Comparison of ENCODE assay signal across 27 mouse cellular contexts in genomic region chr3:88299172-88299571, GRCm38 (mm10). TPM values are rescaled to one million over a fixed set of nuclear protein-coding genes. Genes with fewer than 3 reads are reported as not detected.
DNase-seq lines count a peak whose midpoint lies in the region; ATAC-seq and TF ChIP-seq lines count a peak whose summit lies in the region.
"Had no signal": no experiment of that assay in that cellular context is flagged by ENCODE, and none has a peak within 500 bp of the region (broad histone marks: within the 10 kb centered on the region; RNA-seq: fewer than 3 reads in every experiment).

No protein-coding gene starts in this region.

- 97% methylated on average over 1 of the region's 1 CpGs for WGBS in hindbrain, embryonic 10.5 days
- WGBS in hindbrain, postnatal 0 days, result 90% methylated on average over 1 of the region's 1 CpGs
- 94% methylated on average over 1 of the region's 1 CpGs for WGBS in midbrain, embryonic 13.5 days
- WGBS in midbrain, postnatal 0 days, result 96% methylated on average over 1 of the region's 1 CpGs
- 17% methylated on average over 1 of the region's 1 CpGs for WGBS in liver, embryonic 15.5 days (ENCODE audit: insufficient replicate concordance)

- H3K9ac ChIP-seq in hindbrain, postnatal 0 days (replicated peaks; ENCODE audit: low read length), result no peak overlapping the region
- H3K9ac ChIP-seq in midbrain, embryonic 13.5 days (replicated peaks), result no peak overlapping the region
- no peak overlapping the region for H3K9ac ChIP-seq in midbrain, postnatal 0 days (replicated peaks; ENCODE audit: low read length, poor library complexity, severe bottlenecking)
- peak overlapping the region; percentile 18; the same call in 1 of the 2 replicates for H3K9ac ChIP-seq in MEL (ENCODE audit: control insufficient read depth, low read depth, low read length, poor library complexity, severe bottlenecking)
- no peak overlapping the region for H3K9ac ChIP-seq in liver, embryonic 15.5 days

- no peak for TF ChIP-seq RAD21 in MEL (IDR thresholded peaks at IDR 0.05; ENCODE audit: low read depth, low read length)

- no peaks in the 10 kb centered on the region for H3K27me3 ChIP-seq in hindbrain, embryonic 10.5 days (ENCODE audit: insufficient read depth, poor library complexity, severe bottlenecking)
- no peaks in the 10 kb centered on the region for H3K27me3 ChIP-seq in hindbrain, postnatal 0 days (ENCODE audit: insufficient read depth, low read length)
- H3K27me3 ChIP-seq in midbrain, embryonic 13.5 days, result no peaks in the 10 kb centered on the region
- H3K27me3 ChIP-seq in midbrain, postnatal 0 days (ENCODE audit: insufficient read depth, low read length), result no peaks in the 10 kb centered on the region
- H3K27me3 ChIP-seq in MEL (ENCODE audit: control insufficient read depth in 1 of 2, insufficient read depth in 2 of 2, low read length in 2 of 2), result no peaks in the 10 kb centered on the region
- H3K27me3 ChIP-seq in liver, embryonic 15.5 days, result no peaks in the 10 kb centered on the region
- H3K27me3 ChIP-seq: heart, embryonic 12.5 days had no signal

- H3K79me2 ChIP-seq in MEL (ENCODE audit: control insufficient read depth, insufficient read depth, low read length, poor library complexity), result peaks cover 42% of the 10 kb centered on the region

- no peak for DNase-seq in hindbrain, embryonic 10.5 days (ENCODE audit: low spot score)
- no peak for DNase-seq in hindbrain, postnatal 0 days (ENCODE audit: low spot score)
- no peak for DNase-seq in midbrain, postnatal 0 days (ENCODE audit: low spot score)
- peak; percentile 51 for DNase-seq in MEL (ENCODE audit: low read depth, low spot score)
- DNase-seq in right cerebral cortex, postnatal 4 days, result no peak
- DNase-seq: adrenal gland, adult 2 months; cerebellum, adult 2 months; cerebellum, postnatal 36 days; embryo, embryonic 11 days; forebrain, postnatal 0 days; gastrocnemius, postnatal 25 days; heart, adult 18-20 months; heart, postnatal 14 days; kidney, postnatal 25 days; right cerebral cortex, postnatal 14 days; spleen, adult 18-20 months had no signal

- H3K4me2 ChIP-seq in hindbrain, postnatal 0 days (ENCODE audit: low read depth, low read length), result no peak overlapping the region
- peak overlapping the region; percentile 93; the same call in 1 of the 2 replicates for H3K4me2 ChIP-seq in midbrain, embryonic 13.5 days (replicated peaks)
- H3K4me2 ChIP-seq in midbrain, postnatal 0 days (ENCODE audit: low read depth, low read length, poor library complexity, severe bottlenecking), result no peak overlapping the region
- H3K4me2 ChIP-seq in liver, embryonic 15.5 days, result peak overlapping the region; percentile 77; the same call in 1 of the 2 replicates

- no peak for TF ChIP-seq CTCF in hindbrain, postnatal 0 days (IDR thresholded peaks at IDR 0.05; ENCODE audit: low read depth)
- no peak for TF ChIP-seq CTCF in midbrain, postnatal 0 days (IDR thresholded peaks at IDR 0.05)
- no peak for TF ChIP-seq CTCF in MEL (IDR thresholded peaks at IDR 0.05 in 2 of 3, conservative IDR thresholded peaks at IDR 0.05 in 1 of 3; ENCODE audit: control insufficient read depth in 1 of 3, insufficient read depth in 1 of 3, low read depth in 2 of 3, low read length in 3 of 3, poor library complexity in 1 of 3, severe bottlenecking in 1 of 3)

- H3K4me1 ChIP-seq in hindbrain, embryonic 10.5 days (replicated peaks), result peaks cover 23% of the 10 kb centered on the region
- peaks cover 7% of the 10 kb centered on the region for H3K4me1 ChIP-seq in hindbrain, postnatal 0 days (ENCODE audit: insufficient read depth, low read length)
- peaks cover 26% of the 10 kb centered on the region for H3K4me1 ChIP-seq in midbrain, embryonic 13.5 days (replicated peaks)
- 0 out of 2 replicates have a peak, but pooled peaks cover 6% of the 10 kb centered on the region for H3K4me1 ChIP-seq in midbrain, postnatal 0 days (ENCODE audit: insufficient read depth, low read length)
- peaks cover 7 to 11% of the 10 kb centered on the region in 2 experiments for H3K4me1 ChIP-seq in MEL (ENCODE audit: control insufficient read depth in 1 of 2, insufficient read depth in 2 of 2, low read length in 2 of 2)
- H3K4me1 ChIP-seq in liver, embryonic 15.5 days (replicated peaks), result peaks cover 28% of the 10 kb centered on the region

- 0 out of 2 replicates have a peak overlapping the region, but pooled peaks have one; percentile 80 for H3K4me3 ChIP-seq in hindbrain, embryonic 10.5 days
- no peak overlapping the region for H3K4me3 ChIP-seq in hindbrain, postnatal 0 days (ENCODE audit: low read length)
- H3K4me3 ChIP-seq in midbrain, embryonic 13.5 days (replicated peaks), result no peak overlapping the region
- H3K4me3 ChIP-seq in midbrain, postnatal 0 days (ENCODE audit: low read depth, low read length), result no peak overlapping the region
- H3K4me3 ChIP-seq in MEL (ENCODE audit: control insufficient read depth in 1 of 2, insufficient read depth in 1 of 2, low read depth in 2 of 2, low read length in 2 of 2), result peak overlapping the region in 1 of 2 experiments; percentile 80; a peak in 2 of 4 replicates
- H3K4me3 ChIP-seq in liver, embryonic 15.5 days (replicated peaks), result no peak overlapping the region
- H3K4me3 ChIP-seq: layer of hippocampus, adult 2 months had no signal

- H3K27ac ChIP-seq in hindbrain, embryonic 10.5 days, result no peak overlapping the region
- no peak overlapping the region for H3K27ac ChIP-seq in hindbrain, postnatal 0 days
- H3K27ac ChIP-seq in midbrain, embryonic 13.5 days, result no peak overlapping the region
- no peak overlapping the region for H3K27ac ChIP-seq in midbrain, postnatal 0 days (ENCODE audit: low read depth, low read length)
- no peak overlapping the region for H3K27ac ChIP-seq in MEL (ENCODE audit: control insufficient read depth, low read depth, low read length)
- H3K27ac ChIP-seq in liver, embryonic 15.5 days (replicated peaks), result no peak overlapping the region
- H3K27ac ChIP-seq: layer of hippocampus, adult 2 months; limb, embryonic 10.5 days had no signal

- H3K9me3 ChIP-seq in hindbrain, embryonic 10.5 days, result no peaks in the 10 kb centered on the region
- H3K9me3 ChIP-seq in hindbrain, postnatal 0 days (ENCODE audit: low read length), result no peaks in the 10 kb centered on the region
- H3K9me3 ChIP-seq in midbrain, embryonic 13.5 days, result no peaks in the 10 kb centered on the region
- no peaks in the 10 kb centered on the region for H3K9me3 ChIP-seq in midbrain, postnatal 0 days (ENCODE audit: low read length)
- no peaks in the 10 kb centered on the region for H3K9me3 ChIP-seq in MEL (replicated peaks; ENCODE audit: insufficient read depth, low read length)
- H3K9me3 ChIP-seq in liver, embryonic 15.5 days (replicated peaks), result no peaks in the 10 kb centered on the region
- H3K9me3 ChIP-seq: G1E; heart, embryonic 12.5 days; limb, embryonic 10.5 days had no signal

- TF ChIP-seq EP300 in MEL (IDR thresholded peaks at IDR 0.05; ENCODE audit: low read depth in 1 of 2, low read length in 2 of 2), result peak; percentile 57 to 76; a peak in 2 of 4 replicates

- no peak for ATAC-seq in hindbrain, postnatal 0 days
- ATAC-seq in midbrain, embryonic 13.5 days, result no peak
- no peak for ATAC-seq in midbrain, postnatal 0 days (ENCODE audit: low FRiP score)
- no peak for ATAC-seq in liver, embryonic 15.5 days (ENCODE audit: insufficient read depth)
- ATAC-seq: CD4-positive, CD25-positive, alpha-beta regulatory T cell, adult 4 months; forebrain, postnatal 0 days; intestine, postnatal 0 days; lung, postnatal 0 days had no signal

- peaks cover 61% of the 10 kb centered on the region for H3K36me3 ChIP-seq in hindbrain, embryonic 10.5 days
- H3K36me3 ChIP-seq in hindbrain, postnatal 0 days (ENCODE audit: insufficient read depth, low read length), result peaks cover 31% of the 10 kb centered on the region
- peaks cover 47% of the 10 kb centered on the region for H3K36me3 ChIP-seq in midbrain, embryonic 13.5 days
- peaks cover 33% of the 10 kb centered on the region for H3K36me3 ChIP-seq in midbrain, postnatal 0 days (ENCODE audit: insufficient read depth, low read length)
- H3K36me3 ChIP-seq in MEL (ENCODE audit: control insufficient read depth in 1 of 2, insufficient read depth in 2 of 2, low read length in 2 of 2), result peaks cover 40 to 41% of the 10 kb centered on the region in 2 experiments
- H3K36me3 ChIP-seq in liver, embryonic 15.5 days (replicated peaks), result peaks cover 49% of the 10 kb centered on the region

- TF ChIP-seq POLR2A in MEL (IDR thresholded peaks at IDR 0.05; ENCODE audit: control insufficient read depth in 1 of 2, insufficient read depth in 1 of 2, low read depth in 1 of 2, low read length in 2 of 2, poor library complexity in 1 of 2), result no peak

RNA-seq across cellular contexts. Expression of gene Cct3, which starts 2.3 kb away (rescaled TPM):
- 755 and 805 TPM in 2 replicates for polyA plus RNA-seq in hindbrain, embryonic 10.5 days (2016; fragmentation: Nextera tagmentation; extraction: Ambion mirVana)
- 231 and 236 TPM in 2 replicates for total RNA-seq in hindbrain, postnatal 0 days (2014; rRNA removed)
- 388 and 401 TPM in 2 replicates for polyA plus RNA-seq in hindbrain, postnatal 0 days (2015; fragmentation: Nextera tagmentation; extraction: Ambion mirVana)
- polyA plus RNA-seq in midbrain, embryonic 13.5 days (2015; fragmentation: Nextera tagmentation; extraction: Ambion mirVana), result 529 and 545 TPM in 2 replicates
- total RNA-seq in midbrain, postnatal 0 days (2014; rRNA removed), result 253 and 273 TPM in 2 replicates
- 372 and 391 TPM in 2 replicates for polyA plus RNA-seq in midbrain, postnatal 0 days (2015; fragmentation: Nextera tagmentation; extraction: Ambion mirVana)
- total RNA-seq in MEL (2012; rRNA removed), result 1,548 and 1,549 TPM in 2 replicates
- polyA plus RNA-seq in MEL (2012; ENCODE audit: insufficient read depth in 1 of 2, insufficient read length in 2 of 2, low read depth in 1 of 2, low replicate concordance in 2 of 2, missing spikeins in 1 of 2), result 1,000 to 10,000 TPM in 1 of 2 experiments, 100 to 1,000 TPM in 1; 777 to 1,271 TPM
- 243 and 252 TPM in 2 replicates for polyA plus RNA-seq in liver, embryonic 15.5 days (2015; fragmentation: Nextera tagmentation; extraction: Ambion mirVana)

RNA-seq across cellular contexts. Expression of gene Tsacc, which starts 2.4 kb away (rescaled TPM):
- 14.4 and 15.4 TPM in 2 replicates for polyA plus RNA-seq in hindbrain, embryonic 10.5 days (2016; fragmentation: Nextera tagmentation; extraction: Ambion mirVana)
- not detected in 2 replicates for total RNA-seq in hindbrain, postnatal 0 days (2014; rRNA removed)
- 10.5 and 10.6 TPM in 2 replicates for polyA plus RNA-seq in hindbrain, postnatal 0 days (2015; fragmentation: Nextera tagmentation; extraction: Ambion mirVana)
- polyA plus RNA-seq in midbrain, embryonic 13.5 days (2015; fragmentation: Nextera tagmentation; extraction: Ambion mirVana), result 11.2 and 11.6 TPM in 2 replicates
- total RNA-seq in midbrain, postnatal 0 days (2014; rRNA removed), result 6.2 TPM in 1 of 2 replicates, not detected in the other
- polyA plus RNA-seq in midbrain, postnatal 0 days (2015; fragmentation: Nextera tagmentation; extraction: Ambion mirVana), result 5.2 and 7.9 TPM in 2 replicates
- 26.7 and 34.1 TPM in 2 replicates for total RNA-seq in MEL (2012; rRNA removed)
- 10 to 100 TPM in 1 of 2 experiments, not detected in 1; 41.1 TPM for polyA plus RNA-seq in MEL (2012; ENCODE audit: insufficient read depth in 1 of 2, insufficient read length in 2 of 2, low read depth in 1 of 2, low replicate concordance in 2 of 2, missing spikeins in 1 of 2)
- 3.6 and 4.8 TPM in 2 replicates for polyA plus RNA-seq in liver, embryonic 15.5 days (2015; fragmentation: Nextera tagmentation; extraction: Ambion mirVana)

RNA-seq across cellular contexts. Expression of gene Gm38392, which starts 12.2 kb away (rescaled TPM):
- polyA plus RNA-seq in hindbrain, embryonic 10.5 days (2016; fragmentation: Nextera tagmentation; extraction: Ambion mirVana), result not detected in 2 replicates
- 2.1 TPM in 1 of 2 replicates, not detected in the other for total RNA-seq in hindbrain, postnatal 0 days (2014; rRNA removed)
- polyA plus RNA-seq in hindbrain, postnatal 0 days (2015; fragmentation: Nextera tagmentation; extraction: Ambion mirVana), result 0.21 and 0.24 TPM in 2 replicates
- polyA plus RNA-seq in midbrain, embryonic 13.5 days (2015; fragmentation: Nextera tagmentation; extraction: Ambion mirVana), result 0.16 TPM in 1 of 2 replicates, not detected in the other
- not detected in 2 replicates for total RNA-seq in midbrain, postnatal 0 days (2014; rRNA removed)
- 0.20 and 0.21 TPM in 2 replicates for polyA plus RNA-seq in midbrain, postnatal 0 days (2015; fragmentation: Nextera tagmentation; extraction: Ambion mirVana)
- total RNA-seq in MEL (2012; rRNA removed), result 0.39 and 0.69 TPM in 2 replicates
- polyA plus RNA-seq in MEL (2012; ENCODE audit: insufficient read depth in 1 of 2, insufficient read length in 2 of 2, low read depth in 1 of 2, low replicate concordance in 2 of 2, missing spikeins in 1 of 2), result under 1 TPM in 1 of 2 experiments, not detected in 1; 0.84 TPM
- polyA plus RNA-seq in liver, embryonic 15.5 days (2015; fragmentation: Nextera tagmentation; extraction: Ambion mirVana), result 0.35 and 1.3 TPM in 2 replicates
- total RNA-seq: forebrain, postnatal 0 days; G1E; layer of hippocampus, postnatal 25 days; liver, adult 2 months had no signal
- polyA plus RNA-seq: adrenal gland, adult 2 months; CD4-positive, CD25-positive, alpha-beta regulatory T cell, adult 4 months; cerebellum, adult 2 months; G1E; heart, embryonic 12.5 days; liver, adult 2 months had no signal

RNA-seq across cellular contexts. Expression of gene Glmp, which starts 25.7 kb away (rescaled TPM):
- polyA plus RNA-seq in hindbrain, embryonic 10.5 days (2016; fragmentation: Nextera tagmentation; extraction: Ambion mirVana), result 150 and 157 TPM in 2 replicates
- total RNA-seq in hindbrain, postnatal 0 days (2014; rRNA removed), result 54.9 and 76.9 TPM in 2 replicates
- polyA plus RNA-seq in hindbrain, postnatal 0 days (2015; fragmentation: Nextera tagmentation; extraction: Ambion mirVana), result 135 and 142 TPM in 2 replicates
- polyA plus RNA-seq in midbrain, embryonic 13.5 days (2015; fragmentation: Nextera tagmentation; extraction: Ambion mirVana), result 93.4 and 104 TPM in 2 replicates
- total RNA-seq in midbrain, postnatal 0 days (2014; rRNA removed), result 28.5 and 39.2 TPM in 2 replicates
- 106 and 109 TPM in 2 replicates for polyA plus RNA-seq in midbrain, postnatal 0 days (2015; fragmentation: Nextera tagmentation; extraction: Ambion mirVana)
- total RNA-seq in MEL (2012; rRNA removed), result 47.6 and 48.3 TPM in 2 replicates
- polyA plus RNA-seq in MEL (2012; ENCODE audit: insufficient read depth in 1 of 2, insufficient read length in 2 of 2, low read depth in 1 of 2, low replicate concordance in 2 of 2, missing spikeins in 1 of 2), result 100 to 1,000 TPM in 1 of 2 experiments, not detected in 1; 181 TPM
- 92.0 and 99.4 TPM in 2 replicates for polyA plus RNA-seq in liver, embryonic 15.5 days (2015; fragmentation: Nextera tagmentation; extraction: Ambion mirVana)

RNA-seq across cellular contexts. Expression of gene Tmem79, which starts 36.8 kb away (rescaled TPM):
- 1.5 and 2.7 TPM in 2 replicates for polyA plus RNA-seq in hindbrain, embryonic 10.5 days (2016; fragmentation: Nextera tagmentation; extraction: Ambion mirVana)
- 0.52 and 0.54 TPM in 2 replicates for total RNA-seq in hindbrain, postnatal 0 days (2014; rRNA removed)
- polyA plus RNA-seq in hindbrain, postnatal 0 days (2015; fragmentation: Nextera tagmentation; extraction: Ambion mirVana), result 1.1 and 1.5 TPM in 2 replicates
- 0.66 and 2.0 TPM in 2 replicates for polyA plus RNA-seq in midbrain, embryonic 13.5 days (2015; fragmentation: Nextera tagmentation; extraction: Ambion mirVana)
- 0.33 and 0.61 TPM in 2 replicates for total RNA-seq in midbrain, postnatal 0 days (2014; rRNA removed)
- 0.43 and 0.93 TPM in 2 replicates for polyA plus RNA-seq in midbrain, postnatal 0 days (2015; fragmentation: Nextera tagmentation; extraction: Ambion mirVana)
- total RNA-seq in MEL (2012; rRNA removed), result 2.2 TPM in 2 replicates
- 1 to 10 TPM in 1 of 2 experiments, not detected in 1; 3.7 TPM for polyA plus RNA-seq in MEL (2012; ENCODE audit: insufficient read depth in 1 of 2, insufficient read length in 2 of 2, low read depth in 1 of 2, low replicate concordance in 2 of 2, missing spikeins in 1 of 2)
- 1.3 and 1.4 TPM in 2 replicates for polyA plus RNA-seq in liver, embryonic 15.5 days (2015; fragmentation: Nextera tagmentation; extraction: Ambion mirVana)

Comparison
In these comparisons a context has a peak if more than half of its experiments do, and no peak if none do; other contexts are left out.
1. H3K4me2 ChIP-seq: peak in midbrain, embryonic 13.5 days (single experiment) and liver, embryonic 15.5 days (single experiment); none in hindbrain, postnatal 0 days (single experiment) and midbrain, postnatal 0 days (single experiment).